Comparison of ENCODE assay signal across 12 mouse cellular contexts in the genomic region with DNA sequence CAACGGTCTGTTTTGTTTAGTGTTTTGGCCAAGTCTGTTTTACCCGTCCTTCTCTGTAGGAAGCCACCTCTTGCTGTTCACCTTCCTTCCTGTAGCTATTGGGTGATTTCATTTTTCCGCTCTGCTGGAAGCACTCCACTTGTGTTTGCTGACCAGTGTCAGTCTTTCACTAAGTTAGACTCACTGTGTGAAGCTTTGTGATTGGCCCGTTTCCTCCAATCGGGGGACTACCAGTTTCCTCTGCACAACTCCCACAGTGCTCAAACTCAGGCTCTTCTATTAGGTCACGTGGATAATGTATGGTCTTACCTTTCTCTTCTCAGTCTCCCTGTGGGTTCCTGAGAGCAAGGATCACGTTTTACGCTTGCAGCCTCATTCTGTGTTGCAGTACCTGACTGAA. TPM values are rescaled to one million over a fixed set of nuclear protein-coding genes. Genes with fewer than 3 reads are reported as not detected.
DNase-seq lines count a peak whose midpoint lies in the region; ATAC-seq and TF ChIP-seq lines count a peak whose summit lies in the region.
"Had no signal": no experiment of that assay in that cellular context is flagged by ENCODE, and none has a peak within 500 bp of the region (broad histone marks: within the 10 kb centered on the region; RNA-seq: fewer than 3 reads in every experiment).

No protein-coding gene starts in this region.

- peaks cover 9% of the 10 kb centered on the region; the same call in 1 of the 2 replicates for H3K4me1 ChIP-seq in heart, postnatal 0 days (ENCODE audit: control insufficient read depth, insufficient read depth)
- H3K4me1 ChIP-seq in heart, embryonic 10.5 days = peaks cover 18% of the 10 kb centered on the region; the same call in 1 of the 2 replicates
- peaks cover 34% of the 10 kb centered on the region for H3K4me1 ChIP-seq in megakaryocyte, embryonic 14.5 days
- peaks cover 20% of the 10 kb centered on the region for H3K4me1 ChIP-seq in hindbrain, embryonic 10.5 days (replicated peaks)

- no peak for TF ChIP-seq EP300 in heart, postnatal 0 days (IDR thresholded peaks at IDR 0.05; ENCODE audit: low read depth)

- H3K27ac ChIP-seq in heart, postnatal 0 days (ENCODE audit: low read depth) = no peak overlapping the region
- no peak overlapping the region for H3K27ac ChIP-seq in heart, embryonic 10.5 days
- H3K27ac ChIP-seq in hindbrain, embryonic 10.5 days = no peak overlapping the region
- H3K27ac ChIP-seq: limb, embryonic 15.5 days had no signal

- no peak overlapping the region for H3K4me3 ChIP-seq in heart, postnatal 0 days (ENCODE audit: low read depth, low read length)
- no peak overlapping the region for H3K4me3 ChIP-seq in heart, embryonic 10.5 days
- H3K4me3 ChIP-seq in megakaryocyte, embryonic 14.5 days (replicated peaks) = peak overlapping the region; percentile 38
- H3K4me3 ChIP-seq in hindbrain, embryonic 10.5 days = no peak overlapping the region
- H3K4me3 ChIP-seq: limb, embryonic 15.5 days had no signal

- DNase-seq in heart, postnatal 0 days (ENCODE audit: low spot score) = no peak
- DNase-seq in heart, embryonic 10.5 days (ENCODE audit: low spot score) = no peak
- DNase-seq in thymus, postnatal 10 days (ENCODE audit: low spot score in 2 of 2) = peak; percentile 12 to 17
- no peak for DNase-seq in layer of hippocampus, adult 9-11 months
- DNase-seq in hindbrain, embryonic 10.5 days (ENCODE audit: low spot score) = no peak
- no peak for DNase-seq in kidney, postnatal 36 days
- DNase-seq: cerebellum, adult 9-10 months; gastrocnemius, postnatal 14 days; kidney, postnatal 4 days had no signal

- ATAC-seq in heart, postnatal 0 days (ENCODE audit: insufficient read depth, low read depth) = no peak
- peak; percentile 61 for ATAC-seq in common myeloid progenitor, adult 5-6 weeks (replicated peaks; ENCODE audit: low read depth, poor library complexity, severe bottlenecking)

- no peak overlapping the region for H3K9ac ChIP-seq in heart, postnatal 0 days (replicated peaks; ENCODE audit: low read depth, low read length)
- H3K9ac ChIP-seq: limb, embryonic 15.5 days had no signal

- no peaks in the 10 kb centered on the region for H3K9me3 ChIP-seq in heart, postnatal 0 days (replicated peaks; ENCODE audit: control insufficient read depth, low read length)
- H3K9me3 ChIP-seq in heart, embryonic 10.5 days = no peaks in the 10 kb centered on the region
- no peaks in the 10 kb centered on the region for H3K9me3 ChIP-seq in megakaryocyte, embryonic 14.5 days
- H3K9me3 ChIP-seq in hindbrain, embryonic 10.5 days = no peaks in the 10 kb centered on the region
- H3K9me3 ChIP-seq: limb, embryonic 15.5 days had no signal

- 36% methylated on average over 8 of the region's 8 CpGs for whole genome bisulfite sequencing in heart, postnatal 0 days
- WGBS in heart, embryonic 10.5 days = 47% methylated on average over 8 of the region's 8 CpGs
- 49% methylated on average over 8 of the region's 8 CpGs for WGBS in hindbrain, embryonic 10.5 days

- peak overlapping the region; percentile 20; the same call in 1 of the 2 replicates for H3K4me2 ChIP-seq in heart, postnatal 0 days (ENCODE audit: low read depth, low read length)
- H3K4me2 ChIP-seq: limb, embryonic 15.5 days had no signal

- no peaks in the 10 kb centered on the region for H3K27me3 ChIP-seq in heart, postnatal 0 days (ENCODE audit: control insufficient read depth, insufficient read depth, low read length)
- H3K27me3 ChIP-seq in heart, embryonic 10.5 days (ENCODE audit: insufficient read depth, poor library complexity, severe bottlenecking) = no peaks in the 10 kb centered on the region
- H3K27me3 ChIP-seq in megakaryocyte, embryonic 14.5 days (replicated peaks) = no peaks in the 10 kb centered on the region
- H3K27me3 ChIP-seq in hindbrain, embryonic 10.5 days (ENCODE audit: insufficient read depth, poor library complexity, severe bottlenecking) = no peaks in the 10 kb centered on the region
- H3K27me3 ChIP-seq: limb, embryonic 15.5 days had no signal

- no peak for TF ChIP-seq CTCF in heart, postnatal 0 days (IDR thresholded peaks at IDR 0.05; ENCODE audit: low read depth)

- peaks cover 4% of the 10 kb centered on the region for H3K36me3 ChIP-seq in heart, postnatal 0 days (replicated peaks; ENCODE audit: control insufficient read depth, insufficient read depth, low read length)
- H3K36me3 ChIP-seq in heart, embryonic 10.5 days = peaks cover 6% of the 10 kb centered on the region
- H3K36me3 ChIP-seq in megakaryocyte, embryonic 14.5 days (replicated peaks; ENCODE audit: low read length) = peaks cover 16% of the 10 kb centered on the region
- peaks cover 5% of the 10 kb centered on the region for H3K36me3 ChIP-seq in hindbrain, embryonic 10.5 days

RNA-seq across cellular contexts. Expression of a gene that starts 3.2 kb away (rescaled TPM):
- total RNA-seq in heart, postnatal 0 days (2014; rRNA removed; ENCODE audit: low replicate concordance) = 150 and 153 TPM in 2 replicates
- polyA plus RNA-seq in heart, postnatal 0 days (2015; fragmentation: Nextera tagmentation; extraction: Ambion mirVana) = 265 and 289 TPM in 2 replicates
- polyA plus RNA-seq in heart, embryonic 10.5 days (2016; fragmentation: Nextera tagmentation; extraction: Ambion mirVana) = 412 and 477 TPM in 2 replicates
- total RNA-seq in common myeloid progenitor, adult 5-6 weeks (2017) = 2,931 and 3,145 TPM in 2 replicates
- 15.4 and 53.6 TPM in 2 replicates for polyA plus RNA-seq in megakaryocyte, embryonic 14.5 days (2012; ENCODE audit: insufficient read depth, low replicate concordance)
- polyA plus RNA-seq in hindbrain, embryonic 10.5 days (2016; fragmentation: Nextera tagmentation; extraction: Ambion mirVana) = 464 and 510 TPM in 2 replicates

RNA-seq across cellular contexts. Expression of a gene that starts 15.3 kb away (rescaled TPM):
- 7.9 and 18.8 TPM in 2 replicates for total RNA-seq in heart, postnatal 0 days (2014; rRNA removed; ENCODE audit: low replicate concordance)
- 7.7 and 8.5 TPM in 2 replicates for polyA plus RNA-seq in heart, postnatal 0 days (2015; fragmentation: Nextera tagmentation; extraction: Ambion mirVana)
- 11.1 and 15.1 TPM in 2 replicates for polyA plus RNA-seq in heart, embryonic 10.5 days (2016; fragmentation: Nextera tagmentation; extraction: Ambion mirVana)
- 1.2 TPM in 2 replicates for total RNA-seq in common myeloid progenitor, adult 5-6 weeks (2017)
- polyA plus RNA-seq in megakaryocyte, embryonic 14.5 days (2012; ENCODE audit: insufficient read depth, low replicate concordance) = 6.5 and 7.0 TPM in 2 replicates
- polyA plus RNA-seq in hindbrain, embryonic 10.5 days (2016; fragmentation: Nextera tagmentation; extraction: Ambion mirVana) = 21.9 and 33.7 TPM in 2 replicates

RNA-seq across cellular contexts. Expression of a gene that starts 34.7 kb away (rescaled TPM):
- 6.1 and 7.0 TPM in 2 replicates for total RNA-seq in heart, postnatal 0 days (2014; rRNA removed; ENCODE audit: low replicate concordance)
- polyA plus RNA-seq in heart, postnatal 0 days (2015; fragmentation: Nextera tagmentation; extraction: Ambion mirVana) = 5.6 and 6.7 TPM in 2 replicates
- polyA plus RNA-seq in heart, embryonic 10.5 days (2016; fragmentation: Nextera tagmentation; extraction: Ambion mirVana) = 14.7 and 14.9 TPM in 2 replicates
- 35.5 and 42.5 TPM in 2 replicates for total RNA-seq in common myeloid progenitor, adult 5-6 weeks (2017)
- 0.63 and 3.6 TPM in 2 replicates for polyA plus RNA-seq in megakaryocyte, embryonic 14.5 days (2012; ENCODE audit: insufficient read depth, low replicate concordance)
- 13.1 and 15.4 TPM in 2 replicates for polyA plus RNA-seq in hindbrain, embryonic 10.5 days (2016; fragmentation: Nextera tagmentation; extraction: Ambion mirVana)

Comparison
In these comparisons a context has a peak if more than half of its experiments do, and no peak if none do; other contexts are left out.
1. DNase-seq: peak in thymus, postnatal 10 days (2 of 2); none in heart, postnatal 0 days (single experiment), heart, embryonic 10.5 days (single experiment), layer of hippocampus, adult 9-11 months (single experiment), hindbrain, embryonic 10.5 days (single experiment) and kidney, postnatal 36 days (0 of 2).